Mouse (Mus musculus) lung, adult 2 months (tissue): ENCODE data around the gene Iqcf3. TPM values are rescaled to one million over a fixed set of nuclear protein-coding genes. Genes with fewer than 3 reads are reported as not detected.

Source experiments
- DNase-seq: peaks from one replicate; pipeline ENCODE4 v3.0.0; 2022
- H3K4me1 ChIP-seq: fragments of 200-500 bp; 2 replicates; pipeline ENCODE4 v1.6.1; 2011; ENCODE audit warnings: low read length; ENCODE audit not compliant: control insufficient read depth, insufficient read depth
- H3K4me3 ChIP-seq: fragments of 200-500 bp; replicated peaks from 2 replicates; pipeline ENCODE3; 2011; ENCODE audit warnings: low read depth, mild to moderate bottlenecking, control low read depth, low read length; ENCODE audit errors: extremely low read depth
- CTCF ChIP-seq: fragments of 200-500 bp; IDR thresholded peaks from 2 replicates; pipeline ENCODE4 v1.5.1; 2011; ENCODE audit warnings: mild to moderate bottlenecking, low read length, control low read depth; ENCODE audit not compliant: insufficient read depth
- POLR2A ChIP-seq: fragments of 200-500 bp; IDR thresholded peaks from 2 replicates; pipeline ENCODE4 v1.6.1; 2011; ENCODE audit warnings: low read depth, mild to moderate bottlenecking, control low read depth, low read length, borderline replicate concordance; ENCODE audit errors: extremely low read depth
- WGBS: fragments of 180-500 bp; shearing (Covaris S2); methylation state at CpG from one replicate; pipeline ENCODE4 v1.1.7; 2018; 5-methylcytosine and 5-hydroxymethylcytosine counted together
- polyA plus RNA-seq: library from polyadenylated mRNA; depleted of rRNA; stranded (reverse); fragments of >200 nt; gene quantifications from 2 replicates; pipeline ENCODE4 v1.2.3, GENCODE M21; 2012; rRNA removed

Gene Iqcf3
- polyA plus RNA-seq, 1 experiment, result not detected

DNA sequence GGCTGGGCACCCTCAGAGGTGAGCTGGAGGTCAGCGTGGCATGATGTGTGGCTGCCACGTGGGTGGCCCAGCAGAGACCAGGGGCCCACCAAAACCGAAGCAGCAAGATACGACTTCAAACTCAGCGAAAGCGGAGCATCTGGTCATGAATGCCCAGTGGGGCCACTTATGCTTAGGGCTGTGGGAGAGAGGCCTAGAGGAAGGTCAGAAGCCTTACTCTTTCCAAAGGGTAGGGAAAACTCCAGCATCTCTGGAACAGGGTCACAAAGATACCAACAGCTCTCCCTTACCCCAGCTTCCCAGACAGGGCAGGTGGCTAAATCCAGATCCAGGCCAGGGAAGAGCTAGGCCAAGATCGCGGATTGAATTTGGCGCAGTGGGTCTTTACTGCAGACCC lies 104.3 kb downstream of the Iqcf3 start:
- DNase-seq, result no peak
- WGBS, result 72% methylated on average over 9 of the region's 9 CpGs
- H3K4me3 ChIP-seq, result no peak overlapping the region
- TF ChIP-seq POLR2A, result no peak
- no peak for TF ChIP-seq CTCF
- H3K4me1 ChIP-seq, result peaks cover 5% of the 10 kb centered on the region; the same call in 1 of the 2 replicates

DNA sequence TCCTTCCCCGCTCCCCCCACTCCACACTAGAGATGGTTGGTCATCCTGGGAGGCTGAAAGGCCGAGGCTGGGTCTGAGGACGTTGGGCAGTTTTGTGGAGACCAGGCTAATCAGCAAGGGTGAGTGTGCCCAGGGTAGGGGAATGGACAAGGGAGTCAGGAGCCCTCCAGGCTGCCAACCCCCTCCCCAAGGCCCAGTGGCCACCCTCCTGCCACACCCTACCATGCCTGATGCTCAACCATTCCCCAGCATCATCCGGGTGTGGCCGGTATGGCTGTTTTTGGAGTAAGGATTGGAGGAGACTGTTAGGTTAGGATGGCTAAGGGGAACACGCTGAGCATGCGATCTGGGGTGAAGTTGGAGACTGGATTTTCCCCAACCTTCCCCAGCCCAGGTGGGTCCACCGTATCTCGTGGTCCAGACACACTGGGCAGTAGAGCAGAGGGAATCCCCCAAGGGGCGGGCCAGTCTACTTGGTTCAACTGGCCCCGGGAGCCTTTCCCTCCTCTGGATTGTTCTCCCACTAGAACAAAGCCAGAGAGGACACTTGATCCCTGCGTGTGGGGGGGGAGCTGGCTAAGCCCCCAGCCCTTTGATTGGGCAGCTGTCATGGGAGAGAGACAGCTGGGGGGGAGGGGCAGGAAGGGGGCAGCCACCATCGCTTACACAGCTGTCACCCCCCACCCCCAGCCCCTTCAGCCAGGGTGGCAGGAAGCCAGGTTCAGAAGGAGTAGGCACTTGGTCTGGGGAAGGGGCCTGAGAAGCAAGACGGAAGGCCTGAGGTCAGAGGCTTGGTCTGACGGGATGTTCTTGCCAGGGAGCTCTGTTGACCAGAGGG lies 104.9 kb downstream of the Iqcf3 start:
- Histone ChIP-seq H3K4me3 (no peak overlapping the region), H3K4me1 (peaks cover 5% of the 10 kb centered on the region; the same call in 1 of the 2 replicates)
- no peak for DNase-seq
- TF ChIP-seq CTCF (no peak), POLR2A (no peak)
- 60% methylated on average over 15 of the region's 15 CpGs for WGBS

DNA sequence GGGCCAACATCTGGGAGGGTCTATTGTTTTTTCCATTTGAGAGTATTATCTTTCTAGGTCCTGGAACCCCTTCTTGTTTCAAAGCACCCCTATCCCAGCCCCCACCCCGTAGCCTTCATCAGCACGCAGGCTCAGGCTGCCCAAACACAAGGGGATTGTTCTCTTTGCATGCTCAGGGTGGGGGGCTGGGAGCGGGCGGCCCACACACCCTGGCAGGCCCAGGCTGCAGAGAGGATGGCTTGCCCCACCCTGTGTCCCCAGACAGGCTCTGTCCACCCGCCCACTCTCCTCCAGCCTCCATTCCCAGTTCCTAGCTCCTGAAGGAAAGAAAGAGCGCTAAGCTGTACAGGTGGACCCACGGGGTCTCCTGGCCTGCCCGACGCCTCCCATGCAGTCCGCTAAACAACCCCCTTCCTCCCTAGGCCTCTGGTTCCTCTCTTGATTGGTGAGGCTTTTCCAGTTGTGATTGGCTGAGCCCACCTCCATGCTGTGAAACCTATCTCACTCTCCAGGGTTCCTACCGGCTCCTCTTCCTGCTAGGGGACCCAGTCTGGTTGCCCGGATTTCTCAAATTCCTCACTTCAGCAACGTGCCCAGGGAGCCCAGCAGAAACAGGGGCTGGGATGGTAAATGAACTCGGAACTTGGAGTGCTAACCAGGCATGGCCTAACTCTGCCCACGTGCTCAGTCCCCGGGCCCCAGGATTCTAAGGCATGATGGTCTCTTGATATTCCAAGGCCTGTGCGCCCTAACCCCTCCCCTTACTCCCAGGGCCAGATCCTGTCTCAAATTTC lies 106.3 kb downstream of the Iqcf3 start:
- 55% methylated on average over 17 of the region's 17 CpGs for WGBS

DNA sequence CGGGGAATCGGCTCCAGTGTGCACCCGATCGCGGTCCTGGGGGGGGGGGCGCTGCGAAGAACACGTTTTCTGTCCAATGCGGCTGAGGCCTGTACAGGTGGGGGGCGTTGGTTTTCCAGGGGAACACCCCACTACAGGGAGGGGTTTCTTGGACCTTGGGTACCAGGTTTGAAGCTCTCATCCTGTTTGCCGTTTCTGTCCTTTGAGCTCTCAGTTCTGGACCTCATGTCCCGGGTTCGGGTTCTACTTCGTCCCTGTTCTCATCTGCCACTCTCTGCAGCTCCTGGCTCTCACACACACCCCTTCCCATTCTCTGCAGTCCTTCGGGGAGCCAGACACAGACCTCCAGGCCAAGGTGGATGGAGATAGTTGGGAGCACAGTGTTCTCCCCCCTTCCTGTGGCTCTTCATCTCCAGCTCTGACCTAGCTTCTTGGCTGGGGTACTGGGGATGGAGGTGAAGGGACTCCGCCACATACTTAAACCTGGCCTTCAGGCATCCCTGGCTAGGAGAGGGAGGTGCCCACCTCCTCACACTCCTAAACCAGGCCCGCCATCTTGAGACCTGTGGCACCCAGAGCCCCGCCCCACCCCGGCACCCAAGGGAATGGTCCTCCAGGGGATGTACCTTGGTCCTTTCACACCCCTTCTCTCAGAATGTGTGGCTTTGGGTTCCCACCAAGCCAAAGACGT lies 107.2 kb downstream of the Iqcf3 start:
- TF ChIP-seq CTCF (no peak), POLR2A (no peak)
- peak overlapping the region; percentile 73 for H3K4me3 ChIP-seq
- 18% methylated on average over 18 of the region's 20 CpGs for WGBS
- DNase-seq, result no peak
- peaks cover 14% of the 10 kb centered on the region for H3K4me1 ChIP-seq

More for the DNA sequence above, 106.3 kb downstream of the Iqcf3 start:
- no peak for DNase-seq
- peaks cover 11% of the 10 kb centered on the region for H3K4me1 ChIP-seq
- H3K4me3 ChIP-seq, result no peak overlapping the region
- TF ChIP-seq POLR2A, result no peak
- TF ChIP-seq CTCF, result no peak

DNA sequence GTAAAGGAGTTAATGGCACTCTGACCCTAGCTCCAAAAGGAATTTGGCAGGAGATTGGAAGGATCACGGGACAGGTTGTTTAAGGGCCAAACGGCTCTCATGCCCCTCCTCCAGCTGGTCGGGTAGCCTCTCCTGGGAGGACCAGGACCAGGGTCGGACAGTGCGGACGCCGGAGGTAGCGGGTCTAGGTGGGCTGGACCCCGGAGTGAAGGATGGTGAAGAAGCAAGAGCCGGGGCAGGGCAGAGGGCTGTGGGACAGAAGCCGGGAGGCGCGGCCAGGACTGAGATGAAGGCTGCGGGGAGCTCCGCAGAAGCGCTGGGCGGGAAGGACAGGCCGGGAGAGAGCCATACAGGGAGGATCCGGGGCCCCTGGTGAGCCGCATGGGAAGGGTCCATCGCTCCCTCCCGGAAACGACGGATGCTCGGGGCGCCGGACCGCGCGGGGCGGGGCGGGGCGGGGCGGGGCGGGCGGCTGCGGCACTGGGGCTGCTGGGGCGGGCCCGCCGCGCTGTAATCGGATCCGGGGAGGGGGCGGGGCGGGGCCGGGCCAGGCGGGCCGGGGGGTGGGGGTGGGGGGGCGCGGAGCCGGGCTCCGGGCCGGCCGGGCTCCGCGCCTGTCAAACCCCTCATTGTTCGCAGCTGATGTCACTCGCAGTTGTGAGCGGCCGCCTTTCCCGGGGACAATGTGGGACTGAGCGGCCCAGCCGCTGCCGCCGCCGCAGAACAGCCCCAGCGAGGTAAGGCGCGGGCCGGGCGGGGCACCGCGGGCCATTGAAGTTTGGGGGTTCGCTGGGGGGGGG lies 108.0 kb downstream of the Iqcf3 start, which contains the start of gene Pcbp4:
TSS of gene Pcbp4 (plus strand) at position 21 of the 800 bp plus-strand sequence.
- TF ChIP-seq CTCF, result no peak
- no peak; the same call in 1 of the 2 replicates for TF ChIP-seq POLR2A
- under 1% methylated on average over 40 of the region's 74 CpGs for WGBS
- Histone ChIP-seq H3K4me1 (peaks cover 14% of the 10 kb centered on the region), H3K4me3 (peak within 1 kb of the TSS; percentile 73)
- peak; percentile 68 for DNase-seq

Other genes starting within 250 kb of the Iqcf3 start
- 223 and 262 TPM in 2 replicates for gene Dusp7, start 193.0 kb downstream of the Iqcf3 start, polyA plus RNA-seq
- gene Rpl29, start 132.2 kb downstream of the Iqcf3 start, polyA plus RNA-seq, result 288 and 319 TPM in 2 replicates
- gene Acy1, start 123.3 kb downstream of the Iqcf3 start, polyA plus RNA-seq, result 6.5 and 10.0 TPM in 2 replicates
- 80.0 and 80.9 TPM in 2 replicates for gene Abhd14b, start 114.2 kb downstream of the Iqcf3 start, polyA plus RNA-seq
- 27.2 and 34.4 TPM in 2 replicates for gene Abhd14a, start 114.0 kb downstream of the Iqcf3 start, polyA plus RNA-seq
- 68.5 and 70.7 TPM in 2 replicates for gene Pcbp4, start 108.3 kb downstream of the Iqcf3 start, polyA plus RNA-seq
- gene Gpr62, start 95.7 kb downstream of the Iqcf3 start, polyA plus RNA-seq, result 0.19 and 0.50 TPM in 2 replicates
- 27.4 and 29.2 TPM in 2 replicates for gene Rrp9, start 85.7 kb downstream of the Iqcf3 start, polyA plus RNA-seq
- 65.2 and 74.3 TPM in 2 replicates for gene Parp3, start 84.7 kb downstream of the Iqcf3 start, polyA plus RNA-seq
- gene Iqcf1, start 61.7 kb downstream of the Iqcf3 start, polyA plus RNA-seq, result 0.30 TPM in 1 of 2 replicates, not detected in the other
- gene Iqcf5, start 47.1 kb downstream of the Iqcf3 start, polyA plus RNA-seq, result 0.27 TPM in 1 of 2 replicates, not detected in the other
- gene Iqcf4, start 9.4 kb upstream of the Iqcf3 start, polyA plus RNA-seq, result not detected in 2 replicates
- not detected in 2 replicates for gene Iqcf6, start 65.0 kb upstream of the Iqcf3 start, polyA plus RNA-seq
- not detected in 2 replicates for gene Grm2, start 94.5 kb upstream of the Iqcf3 start, polyA plus RNA-seq
- gene Tex264, start 124.3 kb upstream of the Iqcf3 start, polyA plus RNA-seq, result 103 and 108 TPM in 2 replicates
- gene Rad54l2, start 227.6 kb upstream of the Iqcf3 start, polyA plus RNA-seq, result 24.5 and 29.0 TPM in 2 replicates